Mouse (Mus musculus) E14TG2a.4 (cell line): Measurements from ENCODE around the gene Napsa.

Source experiments
- CTCF ChIP-seq: conservative IDR thresholded peaks from 2 replicates; pipeline ENCODE4 v1.5.1; 2014; ENCODE audit warnings: low read length
- POU5F1 ChIP-seq: IDR thresholded peaks from 2 replicates; pipeline ENCODE4 v1.6.1; 2014; ENCODE audit warnings: low read length, borderline replicate concordance

DNA sequence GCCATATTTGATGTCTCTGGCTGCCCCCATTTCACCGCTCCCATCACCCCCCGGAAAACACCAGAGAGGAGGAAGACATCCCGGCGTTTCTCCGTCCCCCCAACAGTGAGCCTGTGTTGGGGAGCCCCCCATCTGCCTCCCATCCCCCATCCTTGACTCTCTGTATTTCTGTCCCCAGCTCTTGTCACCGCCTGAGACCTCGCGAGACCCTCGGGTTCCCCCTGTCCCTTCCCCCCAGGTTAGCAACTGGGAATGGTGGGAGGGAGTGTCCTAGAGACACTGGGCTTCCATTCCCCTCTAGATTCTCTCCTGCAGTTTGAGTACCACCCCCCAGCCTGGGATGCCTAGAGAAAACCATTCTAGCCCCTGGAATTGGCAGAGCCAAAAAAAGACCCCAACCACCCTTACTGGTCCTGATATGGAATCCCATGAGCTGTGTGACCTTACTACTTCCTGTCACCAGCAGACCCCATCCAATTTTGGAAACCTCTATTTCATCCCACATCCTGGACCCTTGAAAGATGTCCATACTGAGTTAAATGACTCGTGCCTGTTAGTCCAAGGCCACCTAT is 28.6 kb downstream of the Napsa start:
- no peak for TF ChIP-seq CTCF
- no peak for TF ChIP-seq POU5F1
